Mouse (Mus musculus) ovary, adult 18-20 months (tissue): ENCODE measurements around the gene Fundc1.
"Not testable (repeated sequence)": the region's sequence is repeated elsewhere in the genome, so short reads cannot be mapped to it uniquely, and the experiment has no call there.

ENCODE experiments used
- DNase-seq: peaks from one replicate; pipeline ENCODE4 v3.0.0; 2022; ENCODE audit warnings: low spot score, mixed read lengths

Fundc1 gene

DNA sequence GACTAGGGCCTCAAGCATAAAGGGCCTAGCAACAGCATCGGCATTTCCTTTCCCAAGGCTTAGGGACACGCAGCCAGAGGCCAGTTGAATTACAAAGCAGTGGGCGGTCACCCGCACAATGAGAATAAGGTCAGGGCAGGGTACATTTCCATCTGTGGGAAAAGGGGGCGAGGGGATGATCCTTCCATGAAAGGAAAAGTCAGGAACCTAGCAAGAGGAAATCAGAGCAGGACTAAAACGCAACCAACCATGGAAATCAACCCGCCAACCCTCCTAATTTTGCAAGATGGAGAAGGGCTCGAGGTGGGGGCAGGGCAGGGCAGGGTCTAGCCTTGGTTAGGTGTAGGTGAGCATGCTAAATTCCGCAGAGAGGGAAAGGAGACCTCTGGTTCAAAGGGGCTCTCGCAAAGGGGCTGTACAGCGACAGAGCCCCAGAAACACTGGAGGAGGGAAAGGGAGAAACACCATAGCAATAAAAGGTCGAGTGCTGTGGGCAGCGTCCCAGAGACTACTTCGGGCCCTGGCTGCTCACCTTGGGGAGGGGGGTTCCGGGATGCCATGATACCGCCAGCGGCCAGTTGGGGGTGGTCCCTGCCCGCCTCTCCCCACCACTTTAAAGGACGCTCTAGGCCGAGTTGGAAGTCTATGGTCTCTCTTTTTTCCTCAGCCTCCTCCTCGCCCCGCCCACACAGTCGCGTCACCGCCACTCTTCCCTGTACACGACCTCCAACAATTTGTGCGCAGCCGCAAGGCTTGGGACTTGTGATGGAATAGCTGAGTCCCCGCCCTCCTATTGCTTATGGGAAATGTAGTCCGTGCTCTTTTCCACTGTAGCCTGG is at the start of gene Fundc1:
Gene Fundc1 (minus strand): TSS at position 705 of the 839 bp plus-strand sequence.
- DNase-seq = peak; percentile 94

DNA sequence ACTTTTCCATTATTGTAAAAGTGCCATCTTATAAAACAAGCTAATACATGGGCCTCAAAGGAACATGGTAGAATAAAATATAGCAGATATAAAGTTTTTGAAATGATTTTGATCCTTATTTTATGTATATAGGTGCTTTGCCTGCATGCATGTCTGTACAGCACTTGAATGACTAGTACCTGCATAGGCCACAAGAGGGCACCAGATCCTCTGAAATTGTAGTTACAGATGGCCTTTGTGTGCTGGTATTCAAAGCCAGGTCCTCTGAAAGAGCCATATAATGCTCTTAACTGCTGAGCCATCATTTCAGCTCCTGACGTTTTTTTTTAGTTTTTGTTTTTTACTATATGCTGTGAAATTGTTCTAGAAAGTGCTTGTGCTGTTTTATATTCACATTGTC is 39.1 kb upstream of the Fundc1 start:
- DNase-seq = no peak

DNA sequence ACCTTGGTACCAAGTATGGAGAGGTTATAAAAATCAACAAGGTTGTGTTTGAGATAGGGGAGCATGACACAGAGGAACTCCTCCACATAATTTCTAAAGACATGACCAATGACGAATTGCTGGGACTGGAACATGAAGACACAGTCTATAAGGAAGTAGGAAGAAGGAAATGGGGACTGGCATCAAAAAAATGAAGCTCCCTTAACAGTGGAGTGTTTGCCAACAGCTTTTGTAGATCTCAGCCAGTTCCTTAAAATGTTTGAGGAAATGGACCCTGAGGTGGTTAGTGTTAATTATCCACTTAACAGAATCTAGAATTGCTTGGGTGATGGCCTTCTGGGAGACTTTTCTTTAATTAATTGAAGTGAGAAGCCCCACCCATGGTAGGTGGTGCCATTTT is 36.6 kb upstream of the Fundc1 start:
- DNase-seq = no peak

DNA sequence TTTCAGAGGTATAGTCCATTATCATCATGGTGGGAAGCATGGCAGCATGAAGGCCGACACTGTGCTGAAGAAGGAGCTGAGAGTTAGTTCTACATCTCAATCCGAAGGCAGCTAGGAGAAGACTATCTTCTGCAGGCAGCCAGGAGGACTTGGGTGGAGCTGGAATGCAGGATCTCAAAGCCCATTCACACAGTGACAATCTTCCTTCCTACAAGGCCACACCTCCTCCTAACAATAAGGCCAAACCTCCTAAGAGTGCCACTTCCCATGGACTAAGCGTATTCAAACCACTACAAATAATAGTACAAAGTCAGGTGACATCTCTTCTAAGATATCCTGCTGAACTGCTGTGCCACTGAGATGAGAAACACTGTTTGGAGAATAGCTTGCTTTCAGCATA is 35.5 kb upstream of the Fundc1 start:
- DNase-seq = no peak

DNA sequence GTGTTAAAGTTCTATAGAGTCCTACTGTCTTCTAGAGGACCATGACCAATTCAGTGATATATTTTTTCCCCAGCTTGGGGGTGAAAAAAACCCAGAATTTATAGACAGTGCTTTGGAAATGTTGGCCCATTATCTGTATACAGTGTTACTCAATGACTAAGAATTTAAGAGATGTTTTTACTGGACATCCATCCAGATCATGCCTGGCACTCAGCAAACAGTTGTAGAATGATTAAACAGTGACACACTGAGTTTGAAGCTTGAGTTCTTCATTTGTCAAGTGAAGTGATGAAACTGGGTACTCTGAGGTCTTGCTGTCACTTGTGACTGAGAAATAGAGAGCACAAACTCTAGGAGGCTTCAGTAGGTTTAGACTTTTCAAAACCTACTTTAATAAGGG is 21.2 kb upstream of the Fundc1 start:
- no peak for DNase-seq

DNA sequence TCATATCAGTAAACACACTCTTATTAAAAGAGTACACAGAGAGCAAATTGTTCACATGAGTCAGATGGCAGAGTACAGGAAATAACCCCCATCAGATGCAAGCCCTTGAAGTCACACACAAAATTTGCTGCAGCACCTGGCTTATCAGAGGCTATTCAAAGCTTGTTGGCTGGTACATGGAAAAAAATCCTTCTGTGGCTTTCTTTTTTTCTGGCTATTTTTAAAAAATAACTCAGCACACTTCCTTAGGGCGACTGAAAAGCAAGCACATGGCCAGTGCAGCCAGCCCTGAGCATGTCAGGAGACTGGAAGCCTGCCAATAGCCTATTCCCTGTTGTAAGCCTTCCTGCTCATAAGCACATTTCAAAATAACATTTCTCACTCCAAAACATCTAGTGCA is 18.6 kb upstream of the Fundc1 start:
- DNase-seq = peak; percentile 16

DNA sequence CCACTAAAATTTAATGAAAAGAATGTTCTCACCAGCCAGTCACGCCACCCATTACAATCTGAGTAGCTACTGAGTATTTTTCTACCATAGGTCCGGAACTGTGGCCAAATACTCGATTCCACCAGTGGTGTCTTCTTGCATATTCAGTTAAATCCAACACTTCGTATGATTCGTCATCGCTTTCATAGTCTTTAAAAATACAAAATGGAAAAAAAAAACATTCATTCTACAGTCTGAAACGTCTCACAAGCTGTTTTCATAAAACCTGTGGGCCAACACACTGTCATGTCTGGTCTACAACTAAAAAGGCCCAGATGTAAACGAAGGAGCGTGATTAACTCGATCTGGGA is 879 bp downstream of the Fundc1 start:
- DNase-seq = no peak

DNA sequence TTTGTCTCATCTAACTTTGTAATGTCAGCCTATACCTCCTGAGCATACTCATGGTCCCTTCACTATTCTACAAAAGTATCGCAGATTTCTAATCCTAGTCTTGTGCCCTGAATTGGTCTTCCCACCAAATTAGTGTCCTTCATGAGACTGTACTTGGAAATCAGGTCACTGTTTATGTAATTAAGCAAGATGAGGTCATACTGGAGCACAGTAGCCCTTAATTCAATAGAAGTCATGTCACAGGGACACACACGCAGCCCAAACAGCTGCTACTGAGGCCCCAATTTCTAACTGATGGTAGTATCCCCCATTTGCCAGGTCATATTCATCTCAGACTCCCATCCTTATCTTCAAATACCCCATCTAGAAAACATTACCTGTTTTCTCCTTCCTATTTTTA is 3.5 kb downstream of the Fundc1 start:
- no peak for DNase-seq

DNA sequence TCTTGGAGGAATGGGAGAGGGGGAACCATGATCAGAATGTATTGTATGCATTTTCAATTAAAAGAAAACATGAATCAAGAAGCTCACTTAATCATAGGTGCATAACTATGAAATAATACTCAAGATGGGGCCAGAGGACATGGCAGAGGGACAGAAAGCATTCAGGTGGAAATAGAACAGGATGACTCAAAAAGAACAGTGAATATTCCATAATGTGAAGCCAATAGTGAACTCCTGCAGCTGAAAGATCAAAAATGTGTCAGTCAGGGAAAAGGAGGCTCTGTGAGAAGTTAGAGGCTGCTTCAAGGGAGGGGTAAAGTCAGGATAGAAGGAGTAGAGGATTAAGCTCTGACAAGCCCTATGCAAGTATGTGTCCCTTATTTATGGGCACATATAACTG is 6.4 kb downstream of the Fundc1 start:
- no peak for DNase-seq

DNA sequence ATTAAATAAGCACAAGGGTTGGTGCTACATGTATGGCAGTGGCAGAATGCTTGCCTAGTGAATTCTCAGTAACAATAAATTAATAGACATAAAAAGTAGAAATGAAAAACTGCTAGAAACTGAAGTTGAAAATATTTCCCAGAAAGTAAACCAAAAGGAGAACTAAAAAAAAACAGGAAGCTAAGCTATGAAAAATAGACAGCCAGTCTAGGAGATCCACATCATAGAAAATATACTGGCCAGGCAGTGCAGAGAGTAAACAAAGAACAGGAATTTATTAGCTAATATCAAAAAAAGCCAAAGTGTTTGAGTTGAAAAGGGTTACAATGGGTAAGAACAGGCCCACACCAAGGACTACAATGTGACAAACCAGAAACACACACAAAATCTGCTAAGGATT is 7.4 kb downstream of the Fundc1 start:
- no peak for DNase-seq

DNA sequence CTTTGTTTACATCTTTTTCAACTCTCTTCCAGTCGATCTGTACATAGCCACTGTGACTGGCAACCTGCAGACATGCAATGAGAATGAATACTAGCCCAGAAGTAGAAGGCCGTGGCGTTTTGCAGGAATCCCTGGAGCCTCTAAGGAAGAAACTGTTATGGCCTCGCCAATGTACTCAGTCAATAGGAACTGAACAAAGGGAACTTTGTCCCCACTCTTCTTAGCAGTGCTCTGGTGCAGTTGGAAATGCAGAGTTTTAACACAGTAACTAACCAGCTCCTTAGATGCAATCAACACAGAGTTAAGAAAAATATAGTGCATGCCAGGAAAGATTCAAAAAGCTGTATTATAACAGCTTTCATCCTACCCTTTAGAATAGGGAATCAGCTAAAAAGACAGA is 13.4 kb downstream of the Fundc1 start:
- DNase-seq = no peak

DNA sequence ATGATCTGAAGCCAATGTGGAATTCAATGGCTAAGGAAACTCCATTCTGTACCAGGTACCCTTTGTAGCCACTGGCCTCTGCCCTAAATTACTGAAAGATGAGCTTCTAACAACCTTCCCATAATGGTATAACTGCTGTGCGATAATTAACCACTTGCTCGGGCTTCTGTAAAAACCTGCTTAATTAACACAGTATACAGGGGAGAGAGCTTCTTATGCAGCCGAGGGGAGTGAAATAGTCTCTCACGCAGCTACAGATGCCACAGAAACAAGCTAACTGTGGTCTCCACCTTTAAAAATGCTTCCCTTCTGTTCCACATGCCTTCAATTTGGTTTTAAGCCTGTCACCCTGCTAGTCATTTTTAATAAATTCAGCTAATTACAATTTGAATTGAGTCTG is 17.6 kb downstream of the Fundc1 start:
- DNase-seq = no peak

DNA sequence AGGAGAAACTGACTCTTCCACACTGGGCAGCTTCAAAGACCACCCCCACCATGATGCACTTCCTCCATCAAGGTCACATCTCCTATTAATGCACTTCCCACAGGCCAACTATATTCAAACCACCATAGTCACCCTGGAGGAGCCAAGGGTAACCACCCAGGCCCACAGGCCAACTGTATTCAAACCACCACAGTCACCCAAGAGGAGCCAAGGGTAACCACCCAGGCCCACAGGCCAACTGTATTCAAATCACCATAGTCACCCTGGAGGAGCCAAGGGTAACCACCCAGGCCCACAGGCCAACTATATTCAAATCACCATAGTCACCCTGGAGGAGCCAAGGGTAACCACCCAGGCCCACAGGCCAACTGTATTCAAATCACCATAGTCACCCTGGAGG is 20.5 kb downstream of the Fundc1 start:
- not testable (repeated sequence) for DNase-seq

DNA sequence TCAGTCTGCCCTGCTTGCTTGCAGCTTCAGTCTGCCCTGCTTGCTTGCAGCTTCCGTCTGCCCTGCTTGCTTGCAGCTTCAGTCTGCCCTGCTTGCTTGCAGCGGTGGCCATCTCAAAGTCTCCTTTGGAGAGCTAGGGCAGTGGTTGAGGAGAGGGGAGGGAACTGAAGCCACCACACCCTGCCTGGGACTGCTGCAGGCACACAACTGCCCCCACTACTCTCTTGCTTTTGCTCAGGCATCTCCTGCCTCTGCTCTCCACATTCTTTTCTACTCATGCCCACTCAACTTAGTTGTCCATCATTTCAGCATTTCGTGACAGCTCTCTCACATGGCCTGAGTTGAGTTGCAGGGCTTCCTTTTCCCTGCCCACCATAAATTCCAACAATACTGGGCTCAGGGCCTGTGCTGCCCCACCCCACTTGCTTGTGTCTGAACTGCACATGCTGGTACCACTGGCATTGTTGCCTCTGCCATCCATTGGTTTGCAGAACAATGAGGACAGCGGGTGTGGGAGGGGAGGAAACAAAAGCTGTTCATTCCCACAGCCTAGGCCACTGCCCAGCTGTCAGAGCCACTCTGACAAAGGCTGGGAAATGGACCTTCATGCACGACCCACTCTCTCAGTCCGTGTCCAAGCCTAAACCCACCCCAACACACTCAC is 24.9 kb downstream of the Fundc1 start:
- no peak for DNase-seq

DNA sequence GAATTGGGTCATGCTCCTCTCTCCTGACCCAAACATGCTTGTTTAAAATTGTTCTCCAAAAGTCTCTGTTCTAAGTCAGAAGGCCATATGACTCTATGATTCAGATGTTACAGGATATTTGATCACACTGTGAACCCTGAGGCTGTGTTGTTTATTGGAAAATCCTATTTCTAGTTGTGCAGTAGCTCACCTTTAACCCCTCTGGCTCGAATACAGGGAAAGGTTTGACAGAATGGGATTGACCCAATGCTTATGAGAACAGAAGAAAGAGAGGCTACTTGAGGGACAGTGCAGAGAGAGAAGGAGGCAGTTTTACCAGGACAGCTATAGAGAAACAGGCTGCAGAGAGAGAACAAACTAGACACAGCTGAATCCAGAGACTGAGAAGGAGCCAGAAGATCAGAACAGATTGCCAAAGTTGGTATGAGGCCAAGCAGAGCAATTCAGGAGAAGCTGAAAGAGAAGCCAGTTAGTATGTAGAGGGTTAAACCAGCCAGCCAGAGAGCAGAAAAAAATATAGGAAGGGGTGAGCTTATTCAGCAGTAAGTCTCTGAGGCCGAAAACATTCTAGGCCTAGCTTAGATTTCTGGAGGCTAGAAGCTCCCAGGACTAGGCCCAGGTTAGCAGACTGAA is 27.1 kb downstream of the Fundc1 start:
- no peak for DNase-seq

DNA sequence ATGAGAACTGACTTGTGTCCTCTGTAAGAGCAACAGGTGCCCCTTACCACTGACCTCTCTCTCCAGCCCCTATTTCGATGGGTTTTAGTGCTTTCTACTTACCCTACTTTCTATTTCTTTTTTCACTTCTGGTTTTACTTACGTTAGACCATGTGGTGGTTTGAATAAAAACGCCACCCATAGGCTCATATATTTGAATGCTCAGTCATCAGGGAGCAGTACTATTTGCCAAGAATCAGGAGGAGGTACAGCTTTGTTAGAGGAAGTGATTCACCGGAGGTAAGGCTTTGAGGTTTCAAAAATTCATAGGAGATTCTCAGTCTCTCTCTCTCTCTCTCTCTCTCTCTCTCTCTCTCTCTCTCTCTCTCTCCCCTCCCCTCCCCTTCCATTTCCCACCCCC is 34.4 kb downstream of the Fundc1 start:
- no peak for DNase-seq

DNA sequence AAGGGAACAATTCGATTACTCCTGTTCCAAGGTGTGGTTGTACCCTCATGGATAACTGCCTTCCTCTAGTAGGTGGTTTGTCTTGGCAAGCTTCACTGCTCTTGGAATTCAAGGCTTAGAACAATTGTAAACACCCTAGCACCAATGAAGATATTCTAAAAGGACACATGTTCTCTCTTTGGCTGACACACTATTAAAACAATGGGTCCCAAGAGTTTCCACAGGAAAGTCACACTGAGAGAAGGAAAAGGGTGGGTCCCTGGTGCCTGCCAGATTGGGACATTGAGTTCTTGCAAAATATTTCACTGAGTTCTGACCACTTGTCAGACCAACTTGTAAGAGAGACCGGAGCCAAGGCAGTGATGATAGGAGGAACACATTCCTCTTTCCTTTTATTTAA is 45.1 kb downstream of the Fundc1 start:
- no peak for DNase-seq

DNA sequence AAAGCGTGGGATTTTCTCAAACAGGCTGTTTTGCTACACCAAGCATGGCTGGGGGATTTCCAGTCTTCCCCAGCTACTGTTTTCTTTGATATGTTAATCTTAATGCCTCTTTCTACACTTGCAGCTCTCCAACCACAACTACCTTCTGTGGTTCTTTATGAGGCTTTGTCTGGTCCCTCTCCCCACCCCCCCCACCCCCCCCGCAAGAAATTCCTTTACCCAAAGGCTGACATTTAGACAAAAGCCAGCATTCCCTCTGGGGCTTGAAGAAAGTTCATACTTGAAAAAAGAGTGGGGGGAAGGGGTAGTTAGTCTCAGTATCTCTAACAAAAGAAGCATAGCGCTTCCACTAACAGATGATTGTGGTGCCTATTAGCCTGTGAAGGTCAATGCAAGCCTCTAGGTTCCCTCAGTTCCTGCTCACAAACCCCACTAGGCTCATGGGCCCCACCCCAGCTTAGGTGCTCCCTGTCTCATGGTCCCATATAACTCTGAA is 50.9 kb downstream of the Fundc1 start:
- no peak for DNase-seq

DNA sequence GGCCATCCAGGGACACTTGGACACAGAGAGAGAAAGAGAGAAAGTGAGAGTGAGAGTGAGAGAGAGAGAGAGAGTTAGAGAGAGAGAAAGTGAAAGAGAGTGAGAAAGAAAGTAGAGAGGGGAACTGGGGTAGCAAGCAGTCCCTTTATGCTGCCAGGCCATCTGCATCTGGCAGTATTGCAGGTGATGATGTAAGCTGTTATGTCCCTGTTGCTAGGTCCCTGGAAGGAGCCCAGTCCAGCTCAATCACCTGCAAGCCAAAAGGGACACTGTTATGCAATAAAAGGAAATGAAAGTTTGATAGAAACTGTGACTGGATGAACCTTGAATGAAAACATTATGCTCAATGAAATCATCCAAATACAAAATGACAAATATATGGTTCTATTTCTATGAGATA is 52.0 kb downstream of the Fundc1 start:
- DNase-seq = no peak

DNA sequence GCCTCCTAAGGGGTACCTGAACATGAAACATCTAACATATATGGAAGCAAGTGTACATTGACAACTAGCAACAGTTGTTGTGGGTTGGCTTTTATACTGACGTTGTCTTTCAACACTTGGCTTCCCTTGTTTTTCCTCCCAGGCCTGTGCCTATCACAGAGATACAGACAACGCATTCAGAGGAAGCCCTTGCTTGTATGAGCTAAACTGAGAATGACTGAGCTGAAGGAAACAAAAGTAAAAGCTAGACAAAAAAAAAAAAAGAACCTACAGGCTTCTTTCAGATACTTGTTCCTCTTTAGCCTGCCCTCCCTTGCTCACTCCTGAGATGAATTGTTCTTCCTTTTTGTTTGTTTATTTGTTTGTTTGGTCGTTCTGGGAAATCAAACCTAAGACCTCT is 58.1 kb downstream of the Fundc1 start:
- DNase-seq = no peak

DNA sequence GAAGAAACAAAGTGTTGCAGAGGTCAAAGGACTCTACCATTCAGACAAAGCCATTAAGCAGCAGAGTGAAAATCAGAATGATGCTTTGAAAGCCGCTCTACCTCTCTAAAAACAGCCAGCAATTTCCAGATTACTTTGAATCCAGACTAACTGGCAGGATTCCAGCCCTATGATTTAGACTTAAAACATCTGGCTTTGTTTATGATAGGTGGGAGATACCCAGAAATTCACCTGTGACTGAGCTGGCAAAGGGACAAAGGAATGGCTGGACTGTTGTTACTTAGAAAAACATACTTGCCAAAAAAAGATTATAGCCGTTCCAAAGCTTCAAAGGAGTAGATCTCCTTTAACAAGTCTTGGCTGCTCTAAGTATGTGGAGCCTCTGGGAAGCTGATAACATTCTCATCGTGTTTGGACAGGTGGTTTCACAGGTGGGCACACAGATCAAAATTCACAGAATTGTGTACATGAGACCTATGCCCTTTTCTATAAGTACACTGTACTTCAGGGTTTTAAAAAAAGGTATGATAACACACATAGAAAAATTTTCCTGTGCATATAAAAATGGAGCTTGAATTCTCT is 60.0 kb downstream of the Fundc1 start:
- DNase-seq = no peak
